Mouse (Mus musculus): ENCODE measurements around the gene Rnf220. TPM values are rescaled to one million over a fixed set of nuclear protein-coding genes. Genes with fewer than 3 reads are reported as not detected.

Gene Rnf220
- polyA plus RNA-seq, 1 experiment: 217 TPM

DNA sequence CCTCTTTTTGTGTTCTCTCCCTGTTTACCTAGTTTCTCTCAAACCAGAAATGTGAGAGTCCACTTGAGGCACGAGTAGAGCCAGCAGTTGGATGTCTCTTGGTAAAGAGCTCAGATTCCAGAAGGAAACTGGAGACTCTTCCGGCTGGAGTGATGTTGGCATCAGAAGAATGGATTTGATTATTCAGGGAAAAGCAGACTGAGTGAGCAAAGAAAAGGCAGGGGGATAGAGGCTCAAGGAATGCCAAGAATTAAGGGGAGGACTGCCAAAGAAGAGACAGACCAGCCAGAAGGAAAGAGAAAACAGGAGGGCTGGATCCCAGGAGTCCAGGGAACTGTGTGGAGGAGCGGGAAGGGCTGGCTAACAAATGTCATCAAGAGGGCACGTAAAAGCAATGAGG is 261.0 kb downstream of the Rnf220 start:
- no peak overlapping the region for H3K4me3 ChIP-seq (ENCODE audit: insufficient read depth, low read length)
- no peak for TF ChIP-seq POLR2A (IDR thresholded peaks at IDR 0.05; ENCODE audit: extremely low read depth, insufficient read depth, low read length)
- no peak for TF ChIP-seq CTCF (IDR thresholded peaks at IDR 0.05; ENCODE audit: extremely low read depth, insufficient read depth, low read length)
- no peaks in the 10 kb centered on the region for H3K4me1 ChIP-seq (ENCODE audit: control insufficient read depth, insufficient read depth, low read length)
- H3K27ac ChIP-seq (ENCODE audit: insufficient read depth, low read length): no peak overlapping the region

GRCm38 (mm10) chr4:117234166-117234741 is 262.6 kb downstream of the Rnf220 start:
- no peak for TF ChIP-seq CTCF (IDR thresholded peaks at IDR 0.05; ENCODE audit: extremely low read depth, insufficient read depth, low read length)
- TF ChIP-seq POLR2A (IDR thresholded peaks at IDR 0.05; ENCODE audit: extremely low read depth, insufficient read depth, low read length): no peak
- Histone ChIP-seq H3K4me1 (ENCODE audit: control insufficient read depth, insufficient read depth, low read length) (no peaks in the 10 kb centered on the region), H3K4me3 (ENCODE audit: insufficient read depth, low read length) (no peak overlapping the region), H3K27ac (ENCODE audit: insufficient read depth, low read length) (no peak overlapping the region)

DNA sequence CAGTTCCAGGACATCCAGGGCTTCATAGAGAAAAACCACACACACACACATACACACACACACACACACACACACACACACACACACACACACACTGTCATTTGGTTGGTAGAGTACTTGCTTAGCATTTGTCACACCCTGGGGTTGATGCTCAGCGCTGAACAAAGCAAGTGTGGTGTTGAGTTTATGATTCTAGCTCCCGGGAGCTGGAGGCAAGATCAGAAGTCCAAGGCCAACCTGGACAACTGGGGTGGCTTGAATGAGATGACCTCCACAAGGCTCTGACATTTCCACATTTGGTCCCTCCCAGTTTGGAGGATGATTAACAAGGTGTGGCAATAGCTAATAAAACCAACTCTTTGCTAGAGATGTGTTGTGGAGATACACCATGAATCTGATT is 265.6 kb downstream of the Rnf220 start:
- H3K27ac ChIP-seq (ENCODE audit: insufficient read depth, low read length): no peak overlapping the region
- no peak for TF ChIP-seq POLR2A (IDR thresholded peaks at IDR 0.05; ENCODE audit: extremely low read depth, insufficient read depth, low read length)
- TF ChIP-seq CTCF (IDR thresholded peaks at IDR 0.05; ENCODE audit: extremely low read depth, insufficient read depth, low read length): no peak
- no peaks in the 10 kb centered on the region for H3K4me1 ChIP-seq (ENCODE audit: control insufficient read depth, insufficient read depth, low read length)
- H3K4me3 ChIP-seq (ENCODE audit: insufficient read depth, low read length): no peak overlapping the region

DNA sequence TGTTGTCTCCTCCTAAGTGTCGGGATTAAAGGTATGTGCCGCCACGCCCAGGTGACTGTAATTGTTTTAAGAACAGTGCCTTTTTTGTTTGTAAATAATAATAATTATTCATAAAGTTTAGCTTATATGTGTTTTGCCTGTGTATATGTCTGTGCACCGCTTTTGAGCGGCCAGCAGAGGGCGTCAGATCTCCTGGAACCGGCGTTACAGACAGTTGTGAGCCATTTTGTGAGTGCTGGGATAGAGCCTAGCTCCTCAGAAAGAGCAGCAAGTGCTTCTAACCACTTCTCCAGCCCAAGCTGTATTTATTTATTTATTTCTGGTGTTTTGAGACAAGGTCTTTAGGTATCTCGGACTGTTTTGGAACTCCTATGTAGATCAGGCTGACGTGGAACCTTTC is 266.5 kb downstream of the Rnf220 start:
- TF ChIP-seq CTCF (IDR thresholded peaks at IDR 0.05; ENCODE audit: extremely low read depth, insufficient read depth, low read length) (no peak), POLR2A (IDR thresholded peaks at IDR 0.05; ENCODE audit: extremely low read depth, insufficient read depth, low read length) (no peak)
- H3K27ac ChIP-seq (ENCODE audit: insufficient read depth, low read length): no peak overlapping the region
- no peaks in the 10 kb centered on the region for H3K4me1 ChIP-seq (ENCODE audit: control insufficient read depth, insufficient read depth, low read length)
- H3K4me3 ChIP-seq (ENCODE audit: insufficient read depth, low read length): no peak overlapping the region

GRCm38 (mm10) chr4:117229590-117229989 is 267.3 kb downstream of the Rnf220 start:
- no peak for TF ChIP-seq CTCF (IDR thresholded peaks at IDR 0.05; ENCODE audit: extremely low read depth, insufficient read depth, low read length)
- H3K27ac ChIP-seq (ENCODE audit: insufficient read depth, low read length): no peak overlapping the region
- H3K4me1 ChIP-seq (ENCODE audit: control insufficient read depth, insufficient read depth, low read length): peaks cover 3% of the 10 kb centered on the region
- H3K4me3 ChIP-seq (ENCODE audit: insufficient read depth, low read length): no peak overlapping the region

GRCm38 (mm10) chr4:117225250-117225649 is 271.6 kb downstream of the Rnf220 start:
- Histone ChIP-seq H3K4me1 (ENCODE audit: control insufficient read depth, insufficient read depth, low read length) (peaks cover 3% of the 10 kb centered on the region), H3K4me3 (ENCODE audit: insufficient read depth, low read length) (no peak overlapping the region), H3K27ac (ENCODE audit: insufficient read depth, low read length) (no peak overlapping the region)
- no peak for TF ChIP-seq CTCF (IDR thresholded peaks at IDR 0.05; ENCODE audit: extremely low read depth, insufficient read depth, low read length)

GRCm38 (mm10) chr4:117224122-117224521 is 272.7 kb downstream of the Rnf220 start:
- no peak for TF ChIP-seq POLR2A (IDR thresholded peaks at IDR 0.05; ENCODE audit: extremely low read depth, insufficient read depth, low read length)
- no peak for TF ChIP-seq CTCF (IDR thresholded peaks at IDR 0.05; ENCODE audit: extremely low read depth, insufficient read depth, low read length)
- H3K4me3 ChIP-seq (ENCODE audit: insufficient read depth, low read length): no peak overlapping the region
- H3K27ac ChIP-seq (ENCODE audit: insufficient read depth, low read length): no peak overlapping the region
- H3K4me1 ChIP-seq (ENCODE audit: control insufficient read depth, insufficient read depth, low read length): peaks cover 3% of the 10 kb centered on the region

GRCm38 (mm10) chr4:117223001-117223400 is 273.9 kb downstream of the Rnf220 start:
- peaks cover 3% of the 10 kb centered on the region for H3K4me1 ChIP-seq (ENCODE audit: control insufficient read depth, insufficient read depth, low read length)
- TF ChIP-seq CTCF (IDR thresholded peaks at IDR 0.05; ENCODE audit: extremely low read depth, insufficient read depth, low read length): no peak

GRCm38 (mm10) chr4:117221836-117222235 is 275.0 kb downstream of the Rnf220 start:
- no peak for TF ChIP-seq CTCF (IDR thresholded peaks at IDR 0.05; ENCODE audit: extremely low read depth, insufficient read depth, low read length)
- Histone ChIP-seq H3K4me1 (ENCODE audit: control insufficient read depth, insufficient read depth, low read length) (peaks cover 6% of the 10 kb centered on the region), H3K4me3 (ENCODE audit: insufficient read depth, low read length) (no peak overlapping the region), H3K27ac (ENCODE audit: insufficient read depth, low read length) (no peak overlapping the region)

More at GRCm38 (mm10) chr4:117223001-117223400, 273.9 kb downstream of the Rnf220 start:
- Histone ChIP-seq H3K4me3 (ENCODE audit: insufficient read depth, low read length) (no peak overlapping the region), H3K27ac (ENCODE audit: insufficient read depth, low read length) (no peak overlapping the region)

Other genes with a start within 250 kb of the Rnf220 start
- 4.8 and 6.1 TPM in 2 replicates for gene Tmem53, start 245.1 kb downstream of the Rnf220 start, polyA plus RNA-seq (2012; rRNA removed)
- gene Armh1, start 244.9 kb downstream of the Rnf220 start, polyA plus RNA-seq (2012; rRNA removed): 0.38 and 0.67 TPM in 2 replicates
- gene Eri3, start 53.3 kb upstream of the Rnf220 start, polyA plus RNA-seq (2012; rRNA removed): 199 and 201 TPM in 2 replicates
- 48.0 and 49.6 TPM in 2 replicates for gene Dmap1, start 185.2 kb upstream of the Rnf220 start, polyA plus RNA-seq (2012; rRNA removed)
- not detected in 2 replicates for gene Gm12845, start 227.4 kb upstream of the Rnf220 start, polyA plus RNA-seq (2012; rRNA removed)

All from cortical plate, adult 2 months (tissue).